Mouse (Mus musculus) myocyte (in vitro differentiated cells): ENCODE data around the gene Zdhhc1. TPM values are rescaled to one million over a fixed set of nuclear protein-coding genes. Genes with fewer than 3 reads are reported as not detected.

ENCODE experiments used
- H3K27me3 ChIP-seq: one replicate; pipeline ENCODE4 v1.6.1; 2011; ENCODE audit not compliant: control insufficient read depth, insufficient read depth, insufficient read length
- H3K36me3 ChIP-seq: one replicate; pipeline ENCODE4 v1.6.1; 2011; ENCODE audit not compliant: control insufficient read depth, insufficient read depth
- H3K4me2 ChIP-seq: one replicate; pipeline ENCODE4 v1.6.1; 2011; ENCODE audit warnings: low read depth, control low read depth
- H3K4me3 ChIP-seq: one replicate; pipeline ENCODE4 v1.5.1; 2011; ENCODE audit warnings: mild to moderate bottlenecking, control low read depth, moderate library complexity
- H3K79me2 ChIP-seq: one replicate; pipeline ENCODE4 v1.6.1; 2011; ENCODE audit not compliant: control insufficient read depth, insufficient read depth
- H3ac ChIP-seq: one replicate; pipeline ENCODE4 v1.6.1; 2011; ENCODE audit not compliant: control insufficient read depth, insufficient read length
- CEBPB ChIP-seq: IDR thresholded peaks from 2 replicates; pipeline ENCODE4 v1.6.1; 2011; ENCODE audit warnings: mild to moderate bottlenecking, moderate library complexity; ENCODE audit not compliant: poor library complexity, insufficient read depth, severe bottlenecking
- E2F4 ChIP-seq: IDR thresholded peaks from one replicate; pipeline ENCODE4 v1.6.1; 2011; ENCODE audit warnings: mild to moderate bottlenecking, control low read depth, moderate library complexity; ENCODE audit not compliant: insufficient read depth
- MAX ChIP-seq: IDR thresholded peaks from one replicate; pipeline ENCODE4 v1.6.1; 2011; ENCODE audit warnings: low read depth, mild to moderate bottlenecking, control low read depth
- MYOD1 ChIP-seq, 3 experiments: IDR thresholded peaks; one replicate each; pipeline ENCODE4 v1.6.1; 2011; ENCODE audit warnings: control low read depth in 2 of 3, low read depth in 2 of 3, mild to moderate bottlenecking in 2 of 3, moderate library complexity in 1 of 3; ENCODE audit not compliant: insufficient read length in 2 of 3, control insufficient read depth in 1 of 3
- MYOG ChIP-seq, 3 experiments: IDR thresholded peaks; one replicate each; pipeline ENCODE4 v1.6.1; 2011; ENCODE audit warnings: control low read depth in 2 of 3, low read depth in 2 of 3, mild to moderate bottlenecking in 2 of 3; ENCODE audit not compliant: insufficient read length in 2 of 3, control insufficient read depth in 1 of 3, insufficient read depth in 1 of 3
- POLR2A ChIP-seq: IDR thresholded peaks from one replicate; pipeline ENCODE4 v1.6.1; 2011; ENCODE audit warnings: low read depth, mild to moderate bottlenecking, control low read depth, moderate library complexity; ENCODE audit not compliant: insufficient read length
- POLR2AphosphoS2 ChIP-seq: IDR thresholded peaks from one replicate; pipeline ENCODE4 v1.6.1; 2011; ENCODE audit warnings: low read depth, control low read depth; ENCODE audit not compliant: insufficient read length
- REST ChIP-seq: IDR thresholded peaks from one replicate; pipeline ENCODE4 v1.6.1; 2011; ENCODE audit warnings: mild to moderate bottlenecking, control low read depth, moderate library complexity; ENCODE audit not compliant: insufficient read depth, insufficient read length
- SRF ChIP-seq: IDR thresholded peaks from one replicate; pipeline ENCODE4 v1.6.1; 2011; ENCODE audit warnings: low read depth; ENCODE audit not compliant: control insufficient read depth, insufficient read length
- TCF12 ChIP-seq: IDR thresholded peaks from one replicate; pipeline ENCODE4 v1.6.1; 2011; ENCODE audit warnings: mild to moderate bottlenecking, control low read depth; ENCODE audit not compliant: poor library complexity, insufficient read depth, severe bottlenecking
- TCF3 ChIP-seq: IDR thresholded peaks from one replicate; pipeline ENCODE4 v1.6.1; 2011; ENCODE audit warnings: low read depth, control low read depth; ENCODE audit not compliant: insufficient read length
- USF1 ChIP-seq: IDR thresholded peaks from one replicate; pipeline ENCODE4 v1.6.1; 2011; ENCODE audit warnings: low read depth, mild to moderate bottlenecking, control low read depth, moderate library complexity
- polyA plus RNA-seq: library from polyadenylated mRNA; unstranded; fragments of >200 nt; fragmentation: generic; extraction: Trizol; gene quantifications from one replicate; pipeline ENCODE4 v1.2.1, GENCODE M21; 2012; ENCODE audit warnings: missing spikeins

Gene Zdhhc1
- polyA plus RNA-seq, 1 experiment = 17.3 TPM

DNA sequence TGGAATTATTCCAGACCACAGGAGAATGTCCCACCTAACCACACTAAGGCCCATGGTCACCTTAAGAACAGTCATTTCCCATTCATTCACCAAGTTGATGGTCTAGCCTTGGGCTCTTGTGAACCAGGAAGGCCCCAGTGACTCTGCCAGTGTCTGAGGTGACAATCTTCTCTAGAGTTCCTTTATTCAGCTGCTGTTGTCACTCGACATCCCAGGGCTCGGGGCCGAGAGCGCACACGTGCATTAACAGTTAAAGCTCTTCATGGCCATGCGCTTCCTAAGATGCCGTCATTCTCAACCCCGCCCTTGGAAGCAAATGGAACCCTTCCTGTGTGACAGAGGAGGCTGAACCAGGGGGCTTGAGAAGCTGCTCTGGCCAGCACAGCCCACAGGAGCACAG is 14.6 kb downstream of the Zdhhc1 start:
- Histone ChIP-seq H3K36me3 (peaks cover 15% of the 10 kb centered on the region), H3K4me2 (no peak overlapping the region), H3K27me3 (no peaks in the 10 kb centered on the region), H3ac (no peak overlapping the region), H3K4me3 (no peak overlapping the region), H3K79me2 (no peaks in the 10 kb centered on the region)
- TF ChIP-seq MYOD1 (IDR thresholded peaks at IDR 0.05; ENCODE audit: control insufficient read depth in 1 of 3, insufficient read length in 2 of 3, low read depth in 2 of 3) (no peak), POLR2A (no peak), USF1 (no peak), MYOG (IDR thresholded peaks at IDR 0.05; ENCODE audit: control insufficient read depth in 1 of 3, insufficient read depth in 1 of 3, insufficient read length in 2 of 3, low read depth in 2 of 3) (no peak), REST (no peak), TCF12 (no peak), MAX (no peak), TCF3 (no peak)

DNA sequence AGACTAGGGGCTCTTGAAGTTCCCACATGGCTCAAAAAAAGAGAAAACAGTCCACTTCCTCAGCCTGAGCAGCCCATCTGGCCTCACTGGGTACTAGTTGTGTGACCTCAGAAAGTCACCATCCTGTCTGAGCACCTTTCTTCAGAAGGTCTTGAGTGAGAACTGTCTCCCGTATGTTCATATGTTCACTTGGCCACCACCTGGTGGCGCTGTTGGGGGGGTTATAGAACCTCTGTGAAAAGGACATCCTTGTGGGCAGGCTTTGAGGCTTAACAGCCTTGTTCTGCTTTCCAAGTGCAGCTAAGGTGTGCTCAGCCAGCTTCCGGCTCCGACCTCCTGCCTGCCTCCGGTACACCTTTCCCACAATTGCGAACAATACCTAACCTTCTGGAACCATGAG is 15.2 kb downstream of the Zdhhc1 start:
- TF ChIP-seq E2F4 = no peak
- H3K27me3 ChIP-seq = no peaks in the 10 kb centered on the region
- H3K79me2 ChIP-seq = no peaks in the 10 kb centered on the region

DNA sequence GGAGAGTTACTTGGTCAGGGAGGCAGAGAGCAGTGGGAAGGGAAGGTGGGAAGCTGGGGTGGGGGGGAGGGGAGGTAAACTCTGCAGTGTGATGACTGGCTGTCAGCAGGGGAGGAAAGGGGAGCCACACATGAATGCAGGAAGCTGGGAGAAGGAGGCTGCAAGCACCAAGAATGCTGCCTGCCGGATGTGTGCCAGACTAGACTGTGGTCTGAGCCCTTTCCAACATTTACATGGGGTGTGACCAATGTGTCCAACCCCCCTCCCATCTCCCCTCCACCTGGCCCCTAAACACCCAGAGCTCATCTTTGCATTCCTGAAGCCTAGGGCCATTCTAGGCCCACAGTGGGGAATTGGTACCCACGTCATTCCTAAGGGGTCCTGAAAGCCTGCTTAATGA is 15.7 kb downstream of the Zdhhc1 start:
- Histone ChIP-seq H3ac (no peak overlapping the region), H3K4me2 (peak overlapping the region; percentile 2), H3K79me2 (no peaks in the 10 kb centered on the region), H3K27me3 (no peaks in the 10 kb centered on the region), H3K36me3 (peaks cover 4% of the 10 kb centered on the region), H3K4me3 (no peak overlapping the region)
- no peak for TF ChIP-seq MYOG (IDR thresholded peaks at IDR 0.05; ENCODE audit: control insufficient read depth in 1 of 3, insufficient read depth in 1 of 3, insufficient read length in 2 of 3, low read depth in 2 of 3)
- TF ChIP-seq MYOD1 (IDR thresholded peaks at IDR 0.05; ENCODE audit: control insufficient read depth in 1 of 3, insufficient read length in 2 of 3, low read depth in 2 of 3) = peak in 1 of 3 experiments; percentile 14
- peak; percentile 7 for TF ChIP-seq POLR2A

More for the DNA sequence above, 15.2 kb downstream of the Zdhhc1 start:
- peak overlapping the region; percentile 2 for H3K4me2 ChIP-seq
- H3ac ChIP-seq = no peak overlapping the region
- peaks cover 8% of the 10 kb centered on the region for H3K36me3 ChIP-seq
- H3K4me3 ChIP-seq = no peak overlapping the region

DNA sequence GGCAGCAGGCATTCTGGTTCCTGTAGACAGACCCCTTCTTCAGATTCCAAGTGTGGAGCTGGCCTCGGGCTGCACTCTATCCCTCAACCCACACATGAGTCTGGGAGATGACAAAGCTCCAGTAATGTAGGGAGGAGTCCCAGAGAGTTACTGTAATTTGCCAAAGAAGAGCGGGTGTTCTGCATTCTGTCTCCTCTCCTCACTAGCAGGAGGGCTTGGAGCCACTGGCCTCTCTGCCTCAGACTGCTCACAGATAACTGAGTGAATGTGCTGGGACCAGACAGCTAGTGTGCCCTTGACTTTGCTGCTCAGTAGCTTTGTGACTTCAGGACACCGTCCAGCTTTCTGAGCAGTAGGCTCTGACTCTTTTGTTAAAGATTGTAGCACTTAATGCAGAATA is 18.9 kb downstream of the Zdhhc1 start:
- no peak overlapping the region for H3K4me2 ChIP-seq
- H3K36me3 ChIP-seq = no peaks in the 10 kb centered on the region
- H3K27me3 ChIP-seq = no peaks in the 10 kb centered on the region

DNA sequence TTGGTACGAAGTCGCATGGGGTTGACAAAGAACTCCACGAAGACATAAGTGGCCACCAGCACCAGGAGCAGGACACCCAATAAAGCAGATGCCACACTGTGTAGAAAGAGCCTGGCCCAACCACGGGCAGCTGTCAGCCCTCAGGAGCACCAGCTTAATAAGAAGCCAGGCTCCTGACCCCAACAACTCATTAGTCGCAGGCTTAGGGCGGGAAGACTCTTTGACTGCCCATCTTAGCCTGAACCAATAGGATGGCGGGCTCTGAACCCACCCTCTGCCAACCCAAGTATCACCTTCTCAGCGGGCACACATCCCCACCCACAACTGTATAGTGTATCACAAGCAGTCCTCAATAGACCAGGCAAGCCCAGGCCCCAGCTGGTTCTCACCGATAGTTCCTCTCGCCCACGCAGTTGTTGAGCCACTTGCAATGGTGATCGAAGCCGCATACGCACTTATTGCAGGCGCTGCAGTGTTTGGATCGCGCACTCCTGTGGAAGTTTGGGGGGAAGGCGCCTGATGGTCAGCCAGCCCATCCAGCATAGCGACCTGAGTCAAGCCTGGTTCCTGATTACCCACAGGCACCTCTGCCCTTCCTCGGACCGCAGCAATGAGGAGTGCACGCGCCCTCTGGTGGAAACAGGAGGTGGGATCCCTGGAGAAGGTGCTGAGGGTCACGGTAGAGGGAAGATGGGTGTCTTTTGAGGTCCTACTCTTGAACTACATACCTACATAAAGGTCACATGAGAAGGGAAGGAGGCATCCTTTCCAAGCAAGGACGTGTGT is 19.9 kb downstream of the Zdhhc1 start:
- Histone ChIP-seq H3K27me3 (no peaks in the 10 kb centered on the region), H3K79me2 (no peaks in the 10 kb centered on the region), H3K36me3 (no peaks in the 10 kb centered on the region), H3K4me3 (no peak overlapping the region), H3K4me2 (no peak overlapping the region), H3ac (no peak overlapping the region)
- TF ChIP-seq TCF3 = no peak
- no peak for TF ChIP-seq POLR2AphosphoS2
- TF ChIP-seq MYOG (IDR thresholded peaks at IDR 0.05; ENCODE audit: control insufficient read depth in 1 of 3, insufficient read depth in 1 of 3, insufficient read length in 2 of 3, low read depth in 2 of 3) = peak in 1 of 3 experiments; percentile 39
- peak in 1 of 3 experiments; percentile 5 for TF ChIP-seq MYOD1 (IDR thresholded peaks at IDR 0.05; ENCODE audit: control insufficient read depth in 1 of 3, insufficient read length in 2 of 3, low read depth in 2 of 3)
- TF ChIP-seq USF1 = no peak
- TF ChIP-seq POLR2A = no peak
- no peak for TF ChIP-seq MAX

More for the DNA sequence above, 18.9 kb downstream of the Zdhhc1 start:
- TF ChIP-seq TCF12 (no peak), TCF3 (no peak), E2F4 (no peak), MYOG (IDR thresholded peaks at IDR 0.05; ENCODE audit: control insufficient read depth in 1 of 3, insufficient read depth in 1 of 3, insufficient read length in 2 of 3, low read depth in 2 of 3) (no peak), POLR2AphosphoS2 (no peak), SRF (no peak), MAX (no peak), MYOD1 (IDR thresholded peaks at IDR 0.05; ENCODE audit: control insufficient read depth in 1 of 3, insufficient read length in 2 of 3, low read depth in 2 of 3) (no peak), POLR2A (no peak), REST (no peak), CEBPB (no peak), USF1 (no peak)
- no peak overlapping the region for H3K4me3 ChIP-seq
- H3K79me2 ChIP-seq = no peaks in the 10 kb centered on the region
- no peak overlapping the region for H3ac ChIP-seq
